Mouse (Mus musculus) ES-Bruce4 (cell line): Measurements from ENCODE around the gene Pdia3. TPM values are rescaled to one million over a fixed set of nuclear protein-coding genes. Genes with fewer than 3 reads are reported as not detected.
"Not testable (repeated sequence)": the region's sequence is repeated elsewhere in the genome, so short reads cannot be mapped to it uniquely, and the experiment has no call there.

ENCODE experiments used
- H3K27ac ChIP-seq: 2 replicates; pipeline ENCODE4 v1.5.1; 2012; ENCODE audit warnings: low read length, inconsistent platforms; ENCODE audit not compliant: insufficient read depth
- H3K27me3 ChIP-seq: 2 replicates; pipeline ENCODE4 v1.6.1; 2012; ENCODE audit warnings: mild to moderate bottlenecking, low read length, inconsistent platforms; ENCODE audit not compliant: control insufficient read depth, poor library complexity, insufficient read depth, severe bottlenecking
- H3K36me3 ChIP-seq: 2 replicates; pipeline ENCODE4 v1.6.1; 2012; ENCODE audit warnings: inconsistent platforms, mild to moderate bottlenecking, low read length, moderate library complexity; ENCODE audit not compliant: control insufficient read depth, poor library complexity, insufficient read depth, severe bottlenecking
- H3K4me1 ChIP-seq: one replicate; pipeline ENCODE4 v1.8.1; 2011; ENCODE audit warnings: low read length; ENCODE audit not compliant: control insufficient read depth, insufficient read depth
- H3K4me3 ChIP-seq: 2 replicates; pipeline ENCODE4 v1.5.1; 2011; ENCODE audit warnings: low read depth, mild to moderate bottlenecking, low read length
- H3K9ac ChIP-seq: 2 replicates; pipeline ENCODE4 v1.6.1; 2012; ENCODE audit warnings: low read depth, mild to moderate bottlenecking, inconsistent platforms; ENCODE audit not compliant: poor library complexity, severe bottlenecking
- H3K9me3 ChIP-seq: replicated peaks from 2 replicates; pipeline ENCODE4 v1.6.1; 2012; ENCODE audit warnings: mild to moderate bottlenecking, low read length, inconsistent platforms; ENCODE audit not compliant: control insufficient read depth, poor library complexity, insufficient read depth, severe bottlenecking
- CTCF ChIP-seq: IDR thresholded peaks from one replicate; pipeline ENCODE4 v1.8.1; 2011; ENCODE audit warnings: low read depth, low read length
- EP300 ChIP-seq: IDR thresholded peaks from 2 replicates; pipeline ENCODE4 v1.6.1; 2011; ENCODE audit warnings: low read depth, low read length; ENCODE audit not compliant: insufficient read depth
- POLR2A ChIP-seq: IDR thresholded peaks from one replicate; pipeline ENCODE4 v1.8.1; 2011; ENCODE audit warnings: low read length; ENCODE audit not compliant: insufficient read depth
- polyA plus RNA-seq: library from polyadenylated mRNA; stranded (reverse); fragments of >200 nt; gene quantifications from 2 replicates; pipeline ENCODE4 v1.2.4, GENCODE M21; 2011; ENCODE audit warnings: low read depth; ENCODE audit not compliant: missing spikeins, insufficient read depth, insufficient read length

The Pdia3 gene
- polyA plus RNA-seq, 1 experiment = 515 TPM

- H3K27me3 ChIP-seq = no peaks in the 10 kb centered on the region
- H3K27ac ChIP-seq = no peak overlapping the region
- no peaks in the 10 kb centered on the region for H3K4me1 ChIP-seq
- TF ChIP-seq CTCF (no peak), POLR2A (no peak), EP300 (no peak)
- no peak overlapping the region for H3K4me3 ChIP-seq
- no peak overlapping the region for H3K9ac ChIP-seq
- peaks cover 15% of the 10 kb centered on the region for H3K36me3 ChIP-seq
- no peaks in the 10 kb centered on the region for H3K9me3 ChIP-seq
Observed at GRCm38 (mm10) chr2:121460071-121460470, 46.5 kb downstream of the Pdia3 start.

- not testable (repeated sequence) for H3K9ac ChIP-seq, H3K27ac ChIP-seq, H3K4me1 ChIP-seq, H3K9me3 ChIP-seq, H3K27me3 ChIP-seq, H3K36me3 ChIP-seq, H3K4me3 ChIP-seq
Observed at GRCm38 (mm10) chr2:121468982-121469381, 55.4 kb downstream of the Pdia3 start.

GRCm38 (mm10) chr2:121472783-121473182 is 59.2 kb downstream of the Pdia3 start:
- not testable (repeated sequence) for H3K4me1 ChIP-seq, H3K27me3 ChIP-seq, H3K27ac ChIP-seq, H3K4me3 ChIP-seq, H3K9me3 ChIP-seq, H3K9ac ChIP-seq, H3K36me3 ChIP-seq

- TF ChIP-seq POLR2A = peak; percentile 81
- peak within 1 kb of the TSS; percentile 82 for H3K4me3 ChIP-seq
- H3K9me3 ChIP-seq, H3K36me3 ChIP-seq, H3K27me3 ChIP-seq, H3K4me1 ChIP-seq, H3K27ac ChIP-seq: not testable (repeated sequence)
- H3K9ac ChIP-seq = peak within 1 kb of the TSS; percentile 53
Observed at GRCm38 (mm10) chr2:121473301-121474179, 60.0 kb downstream of the Pdia3 start, which contains the start of gene Mfap1b. Mfap1b (minus strand) TSS chr2:121474067.

- TF ChIP-seq CTCF = no peak
- TF ChIP-seq POLR2A = no peak
- TF ChIP-seq EP300 = no peak
- Histone ChIP-seq H3K9me3 (no peaks in the 10 kb centered on the region), H3K4me1 (no peaks in the 10 kb centered on the region), H3K27ac (no peak overlapping the region), H3K36me3 (peaks cover 2% of the 10 kb centered on the region; the same call in 1 of the 2 replicates), H3K9ac (peak overlapping the region; percentile 53), H3K27me3 (no peaks in the 10 kb centered on the region), H3K4me3 (peak overlapping the region; percentile 82)
Observed at GRCm38 (mm10) chr2:121474180-121474535, 60.6 kb downstream of the Pdia3 start.

- H3K4me1 ChIP-seq, H3K27me3 ChIP-seq, H3K4me3 ChIP-seq, H3K9ac ChIP-seq, H3K36me3 ChIP-seq, H3K27ac ChIP-seq, H3K9me3 ChIP-seq: not testable (repeated sequence)
Observed at GRCm38 (mm10) chr2:121475306-121475705, 61.7 kb downstream of the Pdia3 start.
